Mouse (Mus musculus) thymus, adult 2 months (tissue): ENCODE measurements around the gene Srsf4.

Experiments
- CTCF ChIP-seq: fragments of 200-500 bp; IDR thresholded peaks from 2 replicates; pipeline ENCODE4 v1.5.1; 2012; ENCODE audit warnings: mild to moderate bottlenecking, control low read depth, low read length, moderate library complexity, borderline replicate concordance; ENCODE audit not compliant: control insufficient read depth, poor library complexity, insufficient read depth; ENCODE audit errors: extremely low read depth
- POLR2A ChIP-seq: fragments of 200-500 bp; IDR thresholded peaks from 2 replicates; pipeline ENCODE4 v1.6.1; 2012; ENCODE audit warnings: mild to moderate bottlenecking, low read length, control low read depth, moderate library complexity; ENCODE audit not compliant: control insufficient read depth, poor library complexity, insufficient read depth; ENCODE audit errors: extremely low read depth

DNA sequence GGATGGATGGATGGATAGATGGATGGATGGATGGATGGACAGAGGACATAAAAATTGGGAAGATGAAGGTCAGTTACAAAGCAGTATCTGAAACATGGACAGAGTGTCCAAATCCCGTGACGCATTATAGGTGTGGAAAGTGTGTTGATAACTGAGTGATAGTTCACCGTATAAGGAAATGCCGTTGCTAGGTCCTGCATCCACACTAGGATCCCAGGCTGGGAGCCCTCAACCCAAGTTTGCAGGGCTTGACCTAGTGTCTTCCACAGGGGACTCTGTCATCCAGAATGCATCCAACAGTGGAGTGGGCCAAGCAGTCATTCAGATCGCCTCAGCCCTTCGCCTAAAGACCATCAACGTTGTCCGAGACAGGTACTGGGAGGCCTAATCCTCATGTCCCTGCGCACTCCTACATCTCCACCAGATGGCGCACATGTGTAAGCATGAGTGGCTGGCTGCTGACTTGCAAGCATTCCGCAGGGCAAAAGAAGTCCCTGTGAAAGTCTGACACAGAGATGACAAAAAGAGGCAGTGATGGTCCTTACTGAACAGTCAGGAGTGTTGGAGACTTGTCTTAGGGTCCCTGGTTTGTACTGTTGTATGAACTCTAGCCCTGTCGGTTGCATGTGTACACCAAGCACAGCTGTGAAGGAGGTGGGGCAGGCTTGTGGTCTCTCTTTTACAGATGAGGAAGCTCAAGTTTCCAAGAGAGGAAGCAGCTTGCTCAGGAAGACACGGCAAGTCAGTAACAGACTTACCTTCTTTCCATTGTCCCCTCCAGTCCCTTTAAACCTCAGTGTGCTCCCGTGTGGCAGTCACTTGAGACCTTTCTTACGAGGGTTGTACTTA, 12.7 kb upstream of the Srsf4 start:
- TF ChIP-seq CTCF: peak; percentile 94
- TF ChIP-seq POLR2A: no peak
